Mouse (Mus musculus) heart, embryonic 15.5 days (tissue): ENCODE data around the gene 1110017D15Rik. TPM values are rescaled to one million over a fixed set of nuclear protein-coding genes. Genes with fewer than 3 reads are reported as not detected.
"Not testable (repeated sequence)": the region's sequence is repeated elsewhere in the genome, so short reads cannot be mapped to it uniquely, and the experiment has no call there.

Experiments used
- ATAC-seq: fragments of 200-750 bp; cut with Nextera tagmentation; replicated peaks from 2 replicates; pipeline ENCODE4 v1.8.0; 2017; ENCODE audit warnings: low read depth, moderate TSS enrichment; ENCODE audit not compliant: insufficient number of reproducible peaks, insufficient read depth, low FRiP score
- H3K27ac ChIP-seq: fragments of 300-500 bp; sonication (generic); 2 replicates; pipeline ENCODE4 v1.5.1; 2015; ENCODE audit warnings: mild to moderate bottlenecking, inconsistent platforms
- H3K27me3 ChIP-seq: fragments of 300-500 bp; sonication (generic); 2 replicates; pipeline ENCODE4 v1.6.1; 2015; ENCODE audit warnings: inconsistent platforms
- H3K36me3 ChIP-seq: fragments of 300-500 bp; sonication (generic); 2 replicates; pipeline ENCODE4 v1.6.1; 2015; ENCODE audit warnings: mild to moderate bottlenecking, inconsistent platforms
- H3K4me1 ChIP-seq: fragments of 300-500 bp; sonication (generic); replicated peaks from 2 replicates; pipeline ENCODE4 v1.6.1; 2015; ENCODE audit warnings: inconsistent platforms
- H3K4me2 ChIP-seq: fragments of 300-500 bp; sonication (generic); 2 replicates; pipeline ENCODE4 v1.6.1; 2015; ENCODE audit warnings: inconsistent platforms, mild to moderate bottlenecking, moderate library complexity
- H3K4me3 ChIP-seq: fragments of 300-500 bp; sonication (generic); 2 replicates; pipeline ENCODE4 v1.5.1; 2015; ENCODE audit warnings: mild to moderate bottlenecking, inconsistent platforms
- H3K9ac ChIP-seq: fragments of 300-500 bp; sonication (generic); 2 replicates; pipeline ENCODE4 v1.6.1; 2015; ENCODE audit warnings: mild to moderate bottlenecking, inconsistent platforms
- H3K9me3 ChIP-seq: fragments of 300-500 bp; sonication (generic); replicated peaks from 2 replicates; pipeline ENCODE4 v1.6.1; 2016; ENCODE audit warnings: inconsistent platforms
- WGBS: fragments of 180-500 bp; shearing (Covaris S2); methylation state at CpG from one replicate; pipeline ENCODE4 v1.1.7; 2015; ENCODE audit warnings: mixed read lengths; 5-methylcytosine and 5-hydroxymethylcytosine counted together
- polyA plus RNA-seq: library from polyadenylated mRNA; unstranded; fragments of >200 nt; fragmentation: Nextera tagmentation; extraction: Ambion mirVana; gene quantifications from 2 replicates; pipeline ENCODE4 v1.2.1, GENCODE M21; 2015

1110017D15Rik gene
- polyA plus RNA-seq, 1 experiment from 2014 or later = 0.77 TPM

- WGBS = 44% methylated on average over 3 of the region's 3 CpGs
- H3K27me3 ChIP-seq, H3K9ac ChIP-seq: not testable (repeated sequence)
Measured at GRCm38 (mm10) chr4:41463051-41463738, 53.9 kb downstream of the 1110017D15Rik start.

GRCm38 (mm10) chr4:41460690-41461089 lies 56.4 kb downstream of the 1110017D15Rik start:
- no peak overlapping the region for H3K4me3 ChIP-seq
- H3K9me3 ChIP-seq = no peaks in the 10 kb centered on the region
- H3K27me3 ChIP-seq = no peaks in the 10 kb centered on the region
- no peak overlapping the region for H3K27ac ChIP-seq
- no peak overlapping the region for H3K4me2 ChIP-seq
- peaks cover 12% of the 10 kb centered on the region for H3K4me1 ChIP-seq
- H3K9ac ChIP-seq = no peak overlapping the region
- H3K36me3 ChIP-seq = no peaks in the 10 kb centered on the region
- ATAC-seq = no peak
- WGBS = 86% methylated on average over 1 of the region's 1 CpGs

More at GRCm38 (mm10) chr4:41463051-41463738, 53.9 kb downstream of the 1110017D15Rik start:
- not testable (repeated sequence) for H3K27ac ChIP-seq, H3K36me3 ChIP-seq, H3K9me3 ChIP-seq, ATAC-seq
- Histone ChIP-seq H3K4me2 (peak overlapping the region; percentile 73), H3K4me1 (peaks cover 12% of the 10 kb centered on the region), H3K4me3 (peak overlapping the region; percentile 62)

Other genes with a start within 250 kb of the 1110017D15Rik start
- gene Ubap2, start 242.2 kb downstream of the 1110017D15Rik start, polyA plus RNA-seq = 47.0 and 58.1 TPM in 2 replicates
- gene Dcaf12, start 202.4 kb downstream of the 1110017D15Rik start, polyA plus RNA-seq = 50.2 and 57.2 TPM in 2 replicates
- gene Ubap1, start 168.3 kb downstream of the 1110017D15Rik start, polyA plus RNA-seq = 43.4 and 45.7 TPM in 2 replicates
- gene Kif24, start 52.4 kb downstream of the 1110017D15Rik start, polyA plus RNA-seq = 3.0 and 4.4 TPM in 2 replicates
- 37.1 and 38.5 TPM in 2 replicates for gene Nudt2, start 52.2 kb downstream of the 1110017D15Rik start, polyA plus RNA-seq
- 2.7 and 4.0 TPM in 2 replicates for gene AI464131, start 14.3 kb downstream of the 1110017D15Rik start, polyA plus RNA-seq
- 2.4 and 2.7 TPM in 2 replicates for gene Fam219a, start 52.2 kb upstream of the 1110017D15Rik start, polyA plus RNA-seq
- gene Dnaic1, start 52.4 kb upstream of the 1110017D15Rik start, polyA plus RNA-seq = 1.5 and 3.8 TPM in 2 replicates
- gene Enho, start 123.0 kb upstream of the 1110017D15Rik start, polyA plus RNA-seq = 3.3 and 5.8 TPM in 2 replicates
- 2.0 and 3.9 TPM in 2 replicates for gene Cntfr, start 179.8 kb upstream of the 1110017D15Rik start, polyA plus RNA-seq
- 130 and 164 TPM in 2 replicates for gene Il11ra1, start 182.7 kb upstream of the 1110017D15Rik start, polyA plus RNA-seq
- gene Rpp25l, start 196.2 kb upstream of the 1110017D15Rik start, polyA plus RNA-seq = 42.7 and 47.4 TPM in 2 replicates
- 122 and 125 TPM in 2 replicates for gene Dctn3, start 205.8 kb upstream of the 1110017D15Rik start, polyA plus RNA-seq
- not detected in 2 replicates for gene Arid3c, start 213.8 kb upstream of the 1110017D15Rik start, polyA plus RNA-seq
- gene Galt, start 237.9 kb upstream of the 1110017D15Rik start, polyA plus RNA-seq = 54.8 and 59.2 TPM in 2 replicates
- 41.7 and 60.3 TPM in 2 replicates for gene Sigmar1, start 238.8 kb upstream of the 1110017D15Rik start, polyA plus RNA-seq